Mouse (Mus musculus) spleen, adult 2 months (tissue): ENCODE results near the gene Lrrc4c.

Experiments used
- CTCF ChIP-seq: fragments of 200-500 bp; IDR thresholded peaks from 2 replicates; pipeline ENCODE4 v1.5.1; 2011; ENCODE audit warnings: mild to moderate bottlenecking, inconsistent platforms; ENCODE audit not compliant: insufficient read depth, insufficient read length, insufficient replicate concordance; ENCODE audit errors: extremely low read depth
- POLR2A ChIP-seq: fragments of 200-500 bp; IDR thresholded peaks from 2 replicates; pipeline ENCODE4 v1.6.1; 2011; ENCODE audit warnings: low read depth, low read length, inconsistent platforms

- TF ChIP-seq POLR2A: no peak
- TF ChIP-seq CTCF: no peak
Observed at GRCm38 (mm10) chr2:96999521-96999920, 681.6 kb downstream of the Lrrc4c start.
